Mouse (Mus musculus) left cerebral cortex, adult 11 months (tissue): ENCODE measurements around the gene Phc1.

Experiments
- DNase-seq: peaks from one replicate; pipeline ENCODE4 v3.0.0; 2022; ENCODE audit warnings: low spot score

The Phc1 gene

GRCm38 (mm10) chr6:122339047-122339647, 1.2 kb downstream of the Phc1 start:
- DNase-seq = peak; percentile 66

GRCm38 (mm10) chr6:122337546-122337945, 2.8 kb downstream of the Phc1 start:
- no peak for DNase-seq

- no peak for DNase-seq
Observed at GRCm38 (mm10) chr6:122334786-122335340, 5.5 kb downstream of the Phc1 start.

- DNase-seq = no peak
Observed at GRCm38 (mm10) chr6:122333081-122333612, 7.2 kb downstream of the Phc1 start.

- no peak for DNase-seq
Observed at GRCm38 (mm10) chr6:122325361-122325975, 14.9 kb downstream of the Phc1 start.

- no peak for DNase-seq
Observed at GRCm38 (mm10) chr6:122318726-122319125, 21.6 kb downstream of the Phc1 start.

GRCm38 (mm10) chr6:122310187-122310820, 30.1 kb downstream of the Phc1 start:
- no peak for DNase-seq

- DNase-seq = no peak
Observed at GRCm38 (mm10) chr6:122309446-122309960, 30.9 kb downstream of the Phc1 start.

GRCm38 (mm10) chr6:122308505-122309393, 31.6 kb downstream of the Phc1 start, which contains the start of gene M6pr:
TSS of gene M6pr (plus strand) at chr6:122308720.
- DNase-seq = peak; percentile 98

GRCm38 (mm10) chr6:122308136-122308504, 32.2 kb downstream of the Phc1 start:
- no peak for DNase-seq

GRCm38 (mm10) chr6:122306707-122307106, 33.7 kb downstream of the Phc1 start:
- DNase-seq = no peak

- DNase-seq = no peak
Observed at GRCm38 (mm10) chr6:122304790-122305555, 35.4 kb downstream of the Phc1 start.

- DNase-seq = peak; percentile 28
Observed at GRCm38 (mm10) chr6:122304355-122304754, 36.0 kb downstream of the Phc1 start.

GRCm38 (mm10) chr6:122303526-122303925, 36.8 kb downstream of the Phc1 start:
- no peak for DNase-seq

- no peak for DNase-seq
Observed at GRCm38 (mm10) chr6:122302661-122303060, 37.7 kb downstream of the Phc1 start.

GRCm38 (mm10) chr6:122302121-122302520, 38.2 kb downstream of the Phc1 start:
- DNase-seq = no peak

- no peak for DNase-seq
Observed at GRCm38 (mm10) chr6:122299621-122300133, 40.7 kb downstream of the Phc1 start.

- no peak for DNase-seq
Observed at GRCm38 (mm10) chr6:122298223-122298609, 42.1 kb downstream of the Phc1 start.

GRCm38 (mm10) chr6:122297279-122298222, 42.8 kb downstream of the Phc1 start:
- no peak for DNase-seq

GRCm38 (mm10) chr6:122296918-122297278, 43.5 kb downstream of the Phc1 start:
- no peak for DNase-seq
